Mouse (Mus musculus): ENCODE data around the gene Rbfox3.

GRCm38 (mm10) chr11:118690262-118690661, 221.1 kb downstream of the Rbfox3 start:
- no peak for TF ChIP-seq POLR2A (IDR thresholded peaks at IDR 0.05; ENCODE audit: low read depth, low read length)
- no peak for TF ChIP-seq CTCF (IDR thresholded peaks at IDR 0.05; ENCODE audit: extremely low read depth, insufficient read length, insufficient replicate concordance, low read depth, low read length)

Data from small intestine, adult 2 months (tissue).